Mouse (Mus musculus) stomach, embryonic 16.5 days (tissue): ENCODE data around the gene Nsun2. TPM values are rescaled to one million over a fixed set of nuclear protein-coding genes. Genes with fewer than 3 reads are reported as not detected.

ENCODE experiments used
- ATAC-seq: fragments of 200-750 bp; cut with Nextera tagmentation; 2 replicates; pipeline ENCODE4 v1.8.0; 2017; ENCODE audit warnings: moderate number of reproducible peaks, moderate TSS enrichment; ENCODE audit not compliant: insufficient read depth, low FRiP score
- H3K27ac ChIP-seq: fragments of 300-500 bp; sonication (generic); 2 replicates; pipeline ENCODE4 v1.5.1; 2014; ENCODE audit warnings: low read length
- H3K27me3 ChIP-seq: fragments of 300-500 bp; sonication (generic); 2 replicates; pipeline ENCODE4 v1.6.1; 2014; ENCODE audit warnings: low read length, control low read depth, mixed read lengths; ENCODE audit not compliant: control insufficient read depth, insufficient read depth
- H3K36me3 ChIP-seq: fragments of 300-500 bp; sonication (generic); 2 replicates; pipeline ENCODE4 v1.6.1; 2014; ENCODE audit warnings: low read length; ENCODE audit not compliant: control insufficient read depth, insufficient read depth
- H3K4me1 ChIP-seq: fragments of 300-500 bp; sonication (generic); 2 replicates; pipeline ENCODE4 v1.6.1; 2014; ENCODE audit warnings: low read length, control low read depth, mixed read lengths; ENCODE audit not compliant: control insufficient read depth, insufficient read depth
- H3K4me2 ChIP-seq: fragments of 300-500 bp; sonication (generic); 2 replicates; pipeline ENCODE4 v1.6.1; 2014; ENCODE audit warnings: low read depth, low read length, mixed read lengths
- H3K4me3 ChIP-seq: fragments of 300-500 bp; sonication (generic); replicated peaks from 2 replicates; pipeline ENCODE4 v1.5.1; 2014; ENCODE audit warnings: mild to moderate bottlenecking, low read length
- H3K9ac ChIP-seq: fragments of 300-500 bp; sonication (generic); 2 replicates; pipeline ENCODE4 v1.6.1; 2014; ENCODE audit warnings: low read length
- H3K9me3 ChIP-seq: fragments of 300-500 bp; sonication (generic); replicated peaks from 2 replicates; pipeline ENCODE4 v1.6.1; 2016; ENCODE audit warnings: low read length, control low read depth; ENCODE audit not compliant: control insufficient read depth
- WGBS: fragments of 180-500 bp; shearing (Covaris S2); extraction: QIAGEN DNeasy Blood & Tissue Kit; methylation state at CpG from one replicate; pipeline ENCODE4 v1.1.7; 2014; 5-methylcytosine and 5-hydroxymethylcytosine counted together
- polyA plus RNA-seq: library from polyadenylated mRNA; unstranded; fragments of >200 nt; fragmentation: Nextera tagmentation; extraction: Ambion mirVana; gene quantifications from 2 replicates; pipeline ENCODE4 v1.2.1, GENCODE M21; 2015

The Nsun2 gene
- polyA plus RNA-seq, 1 experiment from 2014 or later, result 108 TPM

DNA sequence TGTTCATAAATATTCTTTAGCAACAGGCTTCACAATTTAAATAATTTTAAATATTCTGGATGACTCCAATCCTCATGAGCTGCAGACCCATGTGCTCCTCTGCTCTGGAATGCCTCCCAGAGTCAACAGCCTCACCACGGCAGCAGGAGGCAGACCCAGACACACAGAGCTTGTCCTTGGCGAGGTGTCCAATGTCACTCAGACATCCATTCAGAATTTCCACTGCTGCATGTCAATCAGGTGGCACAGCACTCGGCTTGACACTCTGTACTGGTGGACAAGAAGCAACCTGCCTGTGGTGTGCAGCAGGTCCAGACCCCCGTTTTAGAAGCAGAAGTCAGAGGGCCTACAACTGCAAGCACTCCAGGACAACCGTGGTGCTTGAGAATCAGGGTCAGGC, 35.3 kb upstream of the Nsun2 start:
- no peak for ATAC-seq
- no peak overlapping the region for H3K4me2 ChIP-seq
- H3K36me3 ChIP-seq, result peaks cover 18% of the 10 kb centered on the region
- H3K9ac ChIP-seq, result no peak overlapping the region
- 81% methylated on average over 5 of the region's 5 CpGs for WGBS
- H3K9me3 ChIP-seq, result no peaks in the 10 kb centered on the region
- no peak overlapping the region for H3K27ac ChIP-seq
- no peak overlapping the region for H3K4me3 ChIP-seq
- no peaks in the 10 kb centered on the region for H3K27me3 ChIP-seq
- no peaks in the 10 kb centered on the region for H3K4me1 ChIP-seq

DNA sequence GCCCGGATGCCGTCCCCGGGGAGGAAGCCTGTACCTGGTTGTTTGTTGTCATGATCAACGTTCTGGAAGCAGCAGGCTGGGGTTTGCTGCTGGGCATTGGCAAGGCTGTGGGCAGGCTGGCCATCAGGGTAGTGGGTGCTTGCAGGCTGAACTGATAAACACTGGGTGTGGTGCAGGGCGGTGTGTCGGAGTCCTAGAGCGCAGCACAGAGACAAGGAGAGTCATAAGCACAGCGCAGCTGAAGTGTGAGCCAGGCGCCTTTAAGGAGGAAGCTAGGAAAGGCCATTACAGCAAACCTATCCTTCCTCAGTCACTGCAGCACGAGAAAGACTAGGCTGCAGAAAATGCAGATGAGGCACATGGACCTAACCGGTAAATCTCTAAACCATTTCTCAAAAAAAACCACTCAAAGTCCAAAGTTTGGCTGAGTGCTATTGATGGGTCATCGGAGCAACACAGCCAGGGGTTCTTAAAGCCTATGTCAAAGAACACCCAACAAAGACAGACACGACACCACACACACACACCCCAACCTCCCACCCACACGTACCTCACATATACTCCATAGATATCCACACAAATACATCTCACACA, 31.3 kb upstream of the Nsun2 start:
- no peak overlapping the region for H3K9ac ChIP-seq
- H3K4me2 ChIP-seq, result no peak overlapping the region
- ATAC-seq, result no peak; the same call in 1 of the 2 replicates
- no peaks in the 10 kb centered on the region for H3K9me3 ChIP-seq
- H3K27me3 ChIP-seq, result no peaks in the 10 kb centered on the region
- no peak overlapping the region for H3K4me3 ChIP-seq
- H3K36me3 ChIP-seq, result peaks cover 25% of the 10 kb centered on the region
- no peak overlapping the region for H3K27ac ChIP-seq
- WGBS, result 88% methylated on average over 14 of the region's 14 CpGs
- no peaks in the 10 kb centered on the region for H3K4me1 ChIP-seq

DNA sequence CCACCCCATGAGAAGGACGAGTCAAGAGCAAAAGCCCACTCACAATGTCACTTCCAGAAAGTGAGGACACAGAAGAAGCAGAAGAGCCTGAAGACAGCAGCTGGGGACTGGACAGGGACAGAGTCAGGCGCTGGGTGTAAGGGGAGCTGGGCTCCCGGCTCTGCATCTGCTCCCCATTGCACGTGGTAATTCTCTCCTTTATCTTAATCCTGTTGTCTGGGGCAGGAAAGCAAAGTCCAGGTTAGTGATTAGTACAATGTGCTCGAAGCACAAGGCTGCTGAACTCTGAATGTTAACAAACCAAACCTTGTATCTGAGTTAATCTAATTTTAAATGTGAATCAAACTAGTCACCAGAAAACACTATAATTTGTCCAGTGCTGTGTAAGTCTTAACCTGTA, 30.7 kb upstream of the Nsun2 start:
- Histone ChIP-seq H3K9me3 (no peaks in the 10 kb centered on the region), H3K4me3 (no peak overlapping the region), H3K27ac (no peak overlapping the region), H3K9ac (no peak overlapping the region), H3K36me3 (peaks cover 25% of the 10 kb centered on the region), H3K27me3 (no peaks in the 10 kb centered on the region), H3K4me2 (no peak overlapping the region), H3K4me1 (no peaks in the 10 kb centered on the region)
- 71% methylated on average over 5 of the region's 5 CpGs for WGBS
- no peak for ATAC-seq

DNA sequence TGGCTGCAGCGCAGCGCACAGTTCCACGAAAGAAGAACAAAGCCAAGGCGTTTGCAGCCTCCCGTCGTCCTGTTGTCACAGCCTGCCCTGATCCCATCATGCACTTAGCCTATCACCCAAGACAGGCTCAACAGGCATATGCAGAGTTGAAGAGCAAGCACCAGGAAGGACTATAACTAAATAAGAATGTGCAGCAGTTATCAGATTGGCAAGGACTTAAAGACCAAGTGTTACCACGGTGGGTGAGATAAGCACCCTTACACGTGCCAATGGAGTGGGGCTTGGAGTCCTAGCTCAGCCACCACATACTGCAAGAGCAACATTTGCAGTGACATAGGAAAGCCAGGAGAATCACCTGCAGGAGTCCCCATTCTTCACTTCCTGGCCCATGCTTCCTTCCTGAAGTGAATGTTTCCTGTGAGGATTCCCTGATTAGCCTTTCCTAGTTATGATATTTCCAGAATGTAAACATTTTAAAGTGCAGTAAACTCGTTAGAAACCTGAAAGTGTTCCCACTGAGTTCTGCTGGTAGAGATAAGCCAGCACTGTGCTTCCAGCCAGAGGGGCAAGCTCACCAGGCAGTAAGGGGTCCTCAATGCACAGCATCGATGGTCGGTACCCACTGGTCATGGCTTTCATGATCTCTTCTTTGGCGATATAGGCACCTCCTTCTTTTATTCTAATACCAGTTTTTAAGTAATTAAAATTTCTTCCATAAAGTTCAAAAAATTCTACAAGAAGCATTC, 27.0 kb upstream of the Nsun2 start:
- H3K36me3 ChIP-seq, result peaks cover 20% of the 10 kb centered on the region
- WGBS, result 80% methylated on average over 12 of the region's 12 CpGs
- H3K27ac ChIP-seq, result no peak overlapping the region
- H3K9ac ChIP-seq, result no peak overlapping the region
- H3K4me1 ChIP-seq, result no peaks in the 10 kb centered on the region
- H3K4me2 ChIP-seq, result no peak overlapping the region
- H3K4me3 ChIP-seq, result no peak overlapping the region
- no peak for ATAC-seq
- H3K9me3 ChIP-seq, result no peaks in the 10 kb centered on the region
- H3K27me3 ChIP-seq, result no peaks in the 10 kb centered on the region

DNA sequence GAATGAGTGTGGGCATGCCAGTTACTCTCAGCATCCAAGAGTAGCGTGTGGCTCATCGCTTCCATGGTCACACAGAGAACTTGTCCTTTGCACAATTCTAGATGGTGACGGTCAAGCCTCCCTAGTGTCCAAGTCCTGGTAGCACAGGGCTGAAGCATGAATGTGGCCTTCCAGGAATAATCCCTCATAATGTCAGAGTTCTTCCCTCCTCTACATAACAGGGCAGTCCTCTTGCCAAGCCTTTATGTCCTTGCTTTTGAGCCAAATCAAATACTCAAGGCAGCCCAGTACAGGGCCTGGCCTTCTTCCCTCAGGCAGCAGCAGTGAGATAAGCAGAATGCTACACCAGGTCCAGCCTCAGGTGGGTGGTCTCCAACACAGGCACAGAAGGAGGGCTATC, 25.9 kb upstream of the Nsun2 start:
- no peaks in the 10 kb centered on the region for H3K4me1 ChIP-seq
- no peak for ATAC-seq
- no peaks in the 10 kb centered on the region for H3K9me3 ChIP-seq
- H3K27ac ChIP-seq, result no peak overlapping the region
- H3K4me2 ChIP-seq, result no peak overlapping the region
- 95% methylated on average over 3 of the region's 3 CpGs for WGBS
- peaks cover 19% of the 10 kb centered on the region for H3K36me3 ChIP-seq
- H3K27me3 ChIP-seq, result no peaks in the 10 kb centered on the region
- no peak overlapping the region for H3K4me3 ChIP-seq
- no peak overlapping the region for H3K9ac ChIP-seq

DNA sequence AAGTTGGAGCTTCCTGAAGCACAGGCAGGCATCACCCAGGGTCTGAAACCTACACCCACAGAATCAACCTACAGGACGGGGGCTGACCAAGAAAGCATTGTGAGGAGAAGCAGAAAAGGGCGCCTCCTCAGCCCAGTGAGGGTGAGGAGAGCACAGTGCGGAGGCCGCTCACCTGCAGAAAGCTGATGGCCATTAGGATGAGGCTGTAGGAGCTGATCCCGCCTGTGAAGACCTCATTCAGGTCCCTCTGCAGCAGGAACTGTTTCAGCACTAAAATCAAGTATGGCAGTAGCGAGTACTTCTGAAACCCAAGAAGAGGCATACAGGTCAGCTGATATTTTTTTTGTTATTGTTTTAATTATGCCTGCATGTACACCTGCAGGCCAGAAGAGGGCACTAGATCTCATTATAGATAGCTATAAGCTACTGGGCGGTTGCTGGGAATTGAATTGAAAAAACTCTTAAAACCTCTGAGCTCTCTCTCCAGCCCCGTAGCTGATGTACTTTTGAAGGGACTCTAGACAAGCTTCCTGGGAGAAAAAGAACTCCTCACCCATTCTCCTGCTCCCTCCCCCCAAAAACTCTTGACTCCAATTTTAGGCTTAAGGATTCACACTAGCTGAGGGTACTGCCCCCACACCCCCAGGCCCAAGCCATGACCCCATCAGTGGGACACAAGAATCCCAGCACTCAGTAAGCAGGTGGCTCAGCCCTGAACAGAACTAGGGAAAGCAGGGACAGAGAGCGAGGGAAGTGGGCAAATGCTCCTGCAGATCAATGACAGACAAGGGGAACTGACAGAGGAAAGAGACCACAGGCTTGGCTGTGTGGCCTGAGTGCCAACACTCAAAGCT, 23.9 kb upstream of the Nsun2 start:
- H3K9me3 ChIP-seq, result no peaks in the 10 kb centered on the region

DNA sequence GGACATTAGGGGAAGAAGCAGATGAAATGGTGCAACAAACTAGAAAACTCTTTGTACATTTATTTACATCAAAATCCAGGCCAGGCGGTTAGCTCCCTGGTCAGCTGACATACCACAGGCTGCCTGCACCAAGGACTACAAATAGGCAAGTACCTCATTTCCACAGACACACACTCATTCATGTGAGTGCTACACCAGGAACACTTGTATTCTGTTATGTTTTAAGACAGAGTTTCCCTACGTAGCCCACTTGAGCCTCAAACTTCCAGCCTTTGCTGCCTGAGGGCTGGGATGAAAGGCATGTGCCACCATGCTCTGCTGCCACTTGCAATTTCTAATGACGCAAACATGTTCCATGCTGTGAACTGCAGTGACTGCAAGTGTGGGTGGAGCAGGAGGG, 18.5 kb upstream of the Nsun2 start:
- H3K27me3 ChIP-seq, result no peaks in the 10 kb centered on the region
- H3K4me3 ChIP-seq, result no peak overlapping the region
- 70% methylated on average over 3 of the region's 3 CpGs for WGBS
- no peak for ATAC-seq
- no peaks in the 10 kb centered on the region for H3K9me3 ChIP-seq
- H3K4me1 ChIP-seq, result no peaks in the 10 kb centered on the region
- H3K36me3 ChIP-seq, result peaks cover 9% of the 10 kb centered on the region; the same call in 1 of the 2 replicates
- peak overlapping the region; percentile 9; the same call in 1 of the 2 replicates for H3K27ac ChIP-seq
- H3K9ac ChIP-seq, result no peak overlapping the region
- H3K4me2 ChIP-seq, result no peak overlapping the region

More for the DNA sequence above, 23.9 kb upstream of the Nsun2 start:
- H3K4me1 ChIP-seq, result no peaks in the 10 kb centered on the region
- H3K9ac ChIP-seq, result no peak overlapping the region
- H3K27me3 ChIP-seq, result no peaks in the 10 kb centered on the region
- peak; percentile 67; the same call in 1 of the 2 replicates for ATAC-seq
- peaks cover 9% of the 10 kb centered on the region for H3K36me3 ChIP-seq
- no peak overlapping the region for H3K27ac ChIP-seq
- WGBS, result 60% methylated on average over 9 of the region's 9 CpGs
- no peak overlapping the region for H3K4me2 ChIP-seq
- no peak overlapping the region for H3K4me3 ChIP-seq

DNA sequence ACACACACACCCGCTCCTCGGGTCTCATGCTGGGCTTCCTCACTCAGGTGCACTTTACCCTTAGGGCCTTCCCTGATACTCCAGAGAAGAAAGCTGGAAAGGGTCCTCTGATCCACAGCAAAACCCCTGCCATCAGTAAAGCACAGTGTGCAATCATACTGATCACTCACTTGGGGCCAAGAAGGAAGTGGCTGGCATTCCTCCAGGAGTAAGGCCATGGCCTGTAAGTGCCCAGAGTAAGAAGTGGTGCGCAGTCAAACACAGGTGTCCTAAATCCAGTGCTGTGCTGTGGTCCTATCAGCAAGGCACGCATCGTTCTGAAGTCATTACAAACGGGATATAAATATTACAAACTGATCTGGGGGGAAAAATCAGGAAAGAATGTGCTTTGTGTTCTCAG, 16.1 kb upstream of the Nsun2 start:
- Histone ChIP-seq H3K4me3 (no peak overlapping the region), H3K27ac (no peak overlapping the region), H3K4me1 (no peaks in the 10 kb centered on the region), H3K27me3 (no peaks in the 10 kb centered on the region), H3K4me2 (no peak overlapping the region), H3K9me3 (no peaks in the 10 kb centered on the region), H3K9ac (no peak overlapping the region), H3K36me3 (no peaks in the 10 kb centered on the region)
- WGBS, result 54% methylated on average over 6 of the region's 6 CpGs
- no peak for ATAC-seq

DNA sequence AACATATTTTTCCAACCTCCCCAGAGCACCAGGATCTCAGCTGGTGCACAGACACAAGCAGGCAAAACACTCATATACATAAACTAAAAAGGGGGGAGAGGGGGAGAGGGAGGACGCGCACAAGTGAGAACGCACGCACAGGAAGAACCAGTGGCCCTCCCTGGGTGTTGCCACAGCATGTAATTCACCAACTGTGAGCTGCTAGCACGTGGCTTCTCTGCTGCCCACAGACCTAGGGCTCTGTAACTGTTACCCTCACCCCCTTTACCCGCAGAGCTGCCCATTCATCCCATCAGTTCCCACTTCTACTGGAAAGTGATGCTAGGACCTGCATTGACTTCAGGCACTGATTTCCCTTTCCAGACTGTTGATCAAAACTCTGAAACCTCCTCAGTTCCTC, 14.4 kb upstream of the Nsun2 start:
- Histone ChIP-seq H3K36me3 (no peaks in the 10 kb centered on the region), H3K27me3 (no peaks in the 10 kb centered on the region), H3K4me3 (no peak overlapping the region), H3K9me3 (no peaks in the 10 kb centered on the region), H3K27ac (no peak overlapping the region), H3K4me1 (peaks cover 16% of the 10 kb centered on the region), H3K9ac (no peak overlapping the region), H3K4me2 (no peak overlapping the region)
- ATAC-seq, result no peak
- WGBS, result 85% methylated on average over 6 of the region's 6 CpGs
